Mouse (Mus musculus) adrenal gland, adult (tissue): Measurements from ENCODE around the gene Ubtd1.
"Not testable (repeated sequence)": the region's sequence is repeated elsewhere in the genome, so short reads cannot be mapped to it uniquely, and the experiment has no call there.

Experiments used
- DNase-seq, 2 experiments: peaks; one replicate each; pipeline ENCODE4 v3.0.0; 2022 to 2023; ENCODE audit warnings: low spot score in 1 of 2; ENCODE audit not compliant: inconsistent age in 2 of 2

The Ubtd1 gene

DNA sequence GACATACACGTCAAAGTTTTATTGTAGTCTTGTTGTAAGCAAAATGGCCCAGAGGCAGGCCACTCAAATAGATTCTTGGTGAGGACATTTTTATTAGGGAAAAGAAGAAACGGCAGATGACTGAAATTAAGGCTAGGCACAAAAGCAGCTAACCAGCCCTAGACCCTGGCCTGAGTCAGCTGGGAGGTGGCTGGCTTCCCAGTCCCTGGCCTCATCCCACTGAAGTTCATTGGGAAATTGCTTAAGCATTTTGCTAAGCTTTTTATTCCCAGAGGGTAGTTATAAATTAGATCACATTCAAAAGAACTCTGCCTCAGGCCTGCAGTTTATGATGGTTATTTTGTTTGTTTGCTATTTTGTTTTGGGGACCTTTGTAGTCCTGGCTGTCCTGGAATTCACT is 74.3 kb downstream of the Ubtd1 start:
- peak in 1 of 2 experiments; percentile 52 for DNase-seq

DNA sequence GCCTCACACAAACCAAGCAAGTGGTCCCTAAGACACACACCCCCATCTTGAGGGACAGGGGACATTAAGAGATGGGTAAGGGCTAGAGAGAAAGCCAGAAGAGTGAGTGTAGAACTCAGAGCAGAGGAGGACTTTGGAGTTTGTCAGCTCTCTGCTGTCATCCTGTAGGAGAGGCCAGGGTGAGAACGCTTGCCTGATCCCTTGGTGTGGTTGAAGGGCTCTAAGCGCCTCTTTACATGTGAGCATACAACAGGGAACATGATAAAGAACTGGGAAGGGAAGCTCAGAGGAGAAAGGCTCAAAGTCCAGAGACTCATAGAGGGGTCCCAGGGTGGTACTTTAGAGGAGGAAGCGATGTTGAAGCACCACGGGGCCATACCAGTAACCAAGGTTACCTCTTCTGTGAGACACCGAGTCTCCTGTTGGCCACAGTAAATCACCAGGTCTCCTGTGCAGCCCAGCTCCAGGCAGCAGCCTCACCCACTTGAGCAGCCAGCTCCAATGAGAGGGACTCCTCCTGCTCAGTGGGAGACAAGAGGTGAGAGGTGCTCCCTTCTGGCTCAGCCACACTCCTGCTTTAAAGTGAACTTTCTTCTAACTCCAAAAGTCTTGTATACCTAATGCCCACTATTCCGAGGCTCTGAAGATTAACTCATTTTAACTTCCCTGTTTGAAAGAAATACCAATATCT is 75.3 kb downstream of the Ubtd1 start:
- no peak for DNase-seq

DNA sequence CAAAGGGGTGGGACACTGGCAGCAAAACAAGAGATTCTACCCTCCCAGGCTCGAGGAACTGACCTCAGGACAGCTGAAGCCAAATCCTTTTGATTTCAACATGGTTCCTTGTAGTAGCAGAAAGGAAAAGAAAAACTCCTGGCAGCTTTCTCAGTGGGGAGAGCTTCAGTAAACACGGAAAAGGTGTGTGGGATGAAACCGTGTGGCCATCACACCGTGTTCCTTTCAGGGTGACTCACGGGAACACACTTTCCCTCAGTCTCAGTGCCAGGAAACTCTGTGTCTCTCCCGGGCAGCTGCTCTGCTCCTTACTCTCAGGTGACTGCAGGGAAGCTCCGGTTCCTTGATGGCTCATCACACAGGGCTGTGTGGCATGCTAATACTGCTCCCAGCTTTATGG is 76.9 kb downstream of the Ubtd1 start:
- peak; percentile 21 to 71 for DNase-seq

DNA sequence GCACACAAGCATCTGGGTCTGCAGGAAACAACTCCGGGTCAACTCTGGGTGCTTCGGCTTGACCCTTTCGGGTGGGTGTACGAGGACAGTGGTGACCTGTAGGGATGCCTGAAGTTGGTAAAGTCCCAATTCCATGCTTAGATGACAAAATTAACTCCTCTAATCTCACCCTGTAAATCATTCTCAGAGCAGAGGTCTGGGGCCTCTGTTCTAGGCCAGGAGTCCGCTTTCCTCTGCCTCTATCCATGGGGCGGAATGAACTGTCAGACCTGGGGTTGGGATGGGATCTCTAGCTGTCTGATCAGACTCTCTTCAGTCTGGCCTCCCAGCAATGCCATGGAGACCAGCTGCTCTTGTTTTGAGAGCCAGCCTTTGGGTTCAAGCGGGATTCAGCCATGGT is 79.9 kb downstream of the Ubtd1 start:
- DNase-seq, result no peak

DNA sequence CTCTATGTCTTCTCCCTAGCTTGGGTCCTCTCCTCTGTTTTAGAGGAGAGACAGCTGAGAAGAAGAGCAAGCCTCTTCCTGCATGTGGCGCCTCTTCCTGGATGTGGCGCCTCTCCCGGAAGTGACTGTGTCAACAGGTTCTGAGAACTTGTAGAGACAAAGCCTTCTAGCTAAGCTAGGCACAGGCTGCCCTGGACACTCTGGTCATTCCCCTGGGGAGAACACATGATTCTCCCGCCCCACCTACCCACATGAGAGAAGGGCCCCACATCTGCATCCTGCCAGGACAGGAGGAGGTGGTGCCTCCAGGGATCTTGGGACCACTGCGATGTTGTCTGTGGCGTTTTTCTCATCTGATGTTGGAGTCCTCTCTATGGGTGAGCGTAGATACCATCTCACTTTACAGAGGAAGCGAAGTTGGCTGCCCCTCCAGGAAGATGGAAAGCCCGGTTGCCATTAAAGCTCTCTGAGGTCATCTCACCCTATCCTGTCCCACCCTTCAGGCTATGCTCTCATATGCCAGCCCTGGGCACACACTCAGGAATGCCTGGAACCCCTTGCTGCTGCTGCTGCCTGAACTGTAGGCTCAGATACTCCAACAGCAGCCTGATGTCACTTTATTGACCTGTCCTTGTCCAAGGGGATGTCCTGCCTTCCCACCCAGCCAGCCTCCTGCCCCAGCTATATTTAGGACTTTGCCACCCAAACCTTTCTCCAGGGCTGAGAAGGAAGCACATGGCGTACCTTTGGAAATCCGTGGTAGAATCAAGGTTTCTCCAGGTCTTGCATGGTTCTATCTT is 87.1 kb downstream of the Ubtd1 start:
- DNase-seq, result no peak

DNA sequence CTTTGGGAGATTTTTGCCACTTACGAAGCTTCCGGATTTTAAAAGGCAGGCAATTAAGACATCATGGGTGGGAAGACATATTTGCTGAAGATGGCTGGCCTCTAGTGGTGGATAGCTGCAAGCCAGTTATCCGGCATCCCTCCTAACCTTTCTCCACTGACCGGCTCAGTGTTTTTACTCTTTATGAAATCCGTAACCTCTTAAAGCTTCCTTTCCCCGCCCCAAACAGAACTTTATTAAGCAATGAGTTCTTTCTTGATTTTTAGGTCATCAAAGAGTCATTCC is 87.6 kb downstream of the Ubtd1 start:
- peak in 1 of 2 experiments; percentile 82 for DNase-seq

DNA sequence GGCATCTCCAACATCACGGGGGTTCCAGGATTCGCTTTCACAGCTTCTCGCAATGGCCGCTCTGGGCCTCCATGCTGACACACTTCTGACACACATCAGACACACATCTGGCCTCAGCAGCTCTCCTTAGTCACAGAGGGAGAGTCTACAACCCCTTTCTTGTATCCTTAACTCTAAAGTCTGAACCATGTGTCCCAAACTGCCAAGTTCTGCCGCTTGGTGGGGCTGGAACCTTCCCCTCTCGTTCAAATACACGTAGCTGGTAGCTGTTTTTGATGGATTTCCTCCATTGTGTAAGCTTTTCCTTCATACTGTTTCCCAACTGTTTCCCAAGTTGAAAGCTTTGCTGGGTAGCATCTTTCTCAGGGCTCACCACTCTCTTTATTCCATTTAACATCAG is 89.7 kb downstream of the Ubtd1 start:
- peak in 1 of 2 experiments; percentile 54 for DNase-seq

DNA sequence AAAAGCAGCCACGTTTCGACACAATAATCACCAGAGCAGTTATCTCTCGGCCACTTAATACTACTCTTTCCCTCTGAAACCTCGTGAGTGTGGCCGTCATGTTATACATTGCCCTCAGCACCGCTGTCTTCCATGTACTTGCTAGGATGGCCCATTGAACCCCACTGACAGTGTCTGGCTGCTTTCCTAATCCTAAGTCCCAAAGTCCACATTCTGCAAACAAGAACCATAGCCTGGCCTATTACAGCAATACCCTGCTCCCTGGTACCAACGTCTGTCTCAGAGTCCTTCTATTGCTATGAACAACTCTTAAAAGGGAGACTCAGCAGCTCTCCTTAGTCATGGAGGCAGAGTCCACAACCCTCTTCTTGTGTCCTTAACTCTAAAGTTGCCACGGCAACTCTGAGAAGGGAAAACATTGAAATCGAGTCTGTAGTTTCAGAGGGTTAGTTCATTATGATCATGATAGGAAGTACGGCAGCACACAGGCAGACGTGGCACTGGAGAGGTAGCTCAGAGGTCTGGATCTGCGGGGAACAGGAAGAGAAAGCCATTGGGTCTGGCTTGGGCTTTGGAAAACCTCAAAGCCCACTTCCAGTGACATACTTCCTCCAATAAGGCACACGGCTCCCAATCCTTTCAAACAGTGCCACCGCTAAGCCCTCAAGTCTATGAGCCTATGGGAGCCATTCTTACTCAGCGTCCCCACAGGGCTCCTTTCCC is 90.5 kb downstream of the Ubtd1 start:
- peak in 1 of 2 experiments; percentile 40 for DNase-seq

DNA sequence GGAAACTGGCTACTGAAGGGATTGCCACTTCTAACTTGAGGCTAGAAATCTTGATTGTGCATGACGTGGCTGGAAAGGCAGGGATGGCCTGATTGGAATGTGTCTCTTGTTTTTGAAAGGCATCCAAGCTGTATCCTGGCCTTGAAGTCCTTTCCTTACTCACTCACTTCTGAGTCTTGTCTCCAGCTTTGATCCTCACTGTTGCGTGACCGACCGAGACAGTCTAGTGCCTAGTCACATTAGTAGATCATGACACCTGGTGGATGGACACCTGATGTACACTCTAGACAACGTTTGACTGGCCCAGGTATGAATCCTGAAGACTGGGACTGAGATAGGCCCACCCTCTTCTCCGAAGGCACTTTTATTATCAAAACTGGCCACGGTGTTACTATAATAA is 91.2 kb downstream of the Ubtd1 start:
- peak; percentile 70 to 86 for DNase-seq

DNA sequence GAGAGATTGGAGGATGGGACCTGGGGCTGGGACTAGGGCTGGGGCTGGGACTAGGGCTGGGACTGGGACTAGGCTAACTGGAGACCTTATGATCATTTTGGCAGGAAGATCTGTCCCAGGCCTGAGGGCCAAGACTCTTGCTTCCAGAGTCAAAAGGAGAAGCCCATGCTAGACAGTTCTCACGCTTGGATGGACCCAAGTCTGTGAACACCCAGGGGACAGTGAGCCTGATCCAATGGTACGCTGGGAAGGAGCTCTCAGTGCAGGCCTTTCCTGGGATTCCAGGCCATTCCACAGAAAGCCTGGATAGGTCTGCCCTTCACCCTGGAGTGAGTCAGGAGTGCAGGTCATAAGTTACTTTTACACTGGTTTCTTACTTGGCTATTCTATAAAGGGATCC is 93.5 kb downstream of the Ubtd1 start:
- peak in 1 of 2 experiments; percentile 66 for DNase-seq

DNA sequence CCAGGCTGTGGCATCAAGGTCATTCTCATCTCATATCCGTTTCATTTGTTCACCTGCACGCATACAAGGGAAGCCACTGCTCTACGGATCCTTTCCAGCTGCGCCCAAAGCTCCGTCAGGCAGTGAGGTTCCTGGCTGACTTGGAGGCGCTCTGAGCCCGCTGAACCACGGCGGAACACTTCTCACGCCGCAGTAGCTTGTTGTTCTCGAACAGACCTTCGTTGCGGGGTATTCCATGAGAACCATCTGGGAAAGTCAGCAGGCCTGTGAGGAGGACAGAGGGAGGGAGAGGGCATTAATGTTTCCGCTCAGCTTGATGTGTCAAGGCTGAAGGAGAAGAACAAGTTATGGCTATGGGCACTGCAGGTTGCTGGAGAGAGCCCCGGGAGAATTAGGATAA is 94.4 kb downstream of the Ubtd1 start:
- DNase-seq, result peak in 1 of 2 experiments; percentile 23

DNA sequence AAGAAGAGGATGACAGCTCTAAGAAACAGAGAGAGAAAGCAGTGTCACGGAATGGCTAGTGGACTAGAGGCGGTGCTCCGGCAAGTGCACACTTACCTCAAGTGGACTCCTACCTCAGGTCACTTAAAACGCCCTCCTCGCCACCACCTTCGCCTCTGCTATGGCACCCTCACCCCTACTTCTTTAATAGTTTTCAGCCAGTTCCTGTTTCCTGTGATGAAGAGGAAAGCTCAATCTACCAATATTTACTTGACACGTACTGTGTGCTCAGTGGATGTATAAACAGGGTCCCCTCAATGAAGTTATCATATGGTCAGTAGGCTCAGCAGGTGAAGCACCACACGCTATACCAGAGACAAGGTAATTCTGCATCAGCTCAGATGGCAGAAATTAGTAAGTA is 97.0 kb downstream of the Ubtd1 start:
- DNase-seq, result no peak

DNA sequence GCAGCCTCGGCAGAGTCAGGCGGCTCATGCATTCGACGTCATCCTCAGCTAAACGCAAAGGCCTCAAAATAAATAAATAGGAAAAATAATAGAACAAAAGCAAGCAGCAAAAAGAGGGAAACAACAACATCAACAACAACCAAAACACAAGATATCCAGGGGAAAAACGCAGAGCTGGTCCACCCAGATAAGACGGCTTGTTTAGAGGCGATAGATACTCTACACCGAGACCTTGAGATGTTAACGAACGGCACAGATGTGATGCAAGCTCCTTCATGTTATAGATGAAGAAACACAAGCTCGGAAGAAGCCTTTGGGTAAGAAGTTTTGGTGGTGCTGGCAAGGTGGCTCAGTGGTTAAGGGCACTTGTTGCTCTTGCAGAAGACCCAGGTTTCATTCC is 97.4 kb downstream of the Ubtd1 start:
- DNase-seq, result no peak

DNA sequence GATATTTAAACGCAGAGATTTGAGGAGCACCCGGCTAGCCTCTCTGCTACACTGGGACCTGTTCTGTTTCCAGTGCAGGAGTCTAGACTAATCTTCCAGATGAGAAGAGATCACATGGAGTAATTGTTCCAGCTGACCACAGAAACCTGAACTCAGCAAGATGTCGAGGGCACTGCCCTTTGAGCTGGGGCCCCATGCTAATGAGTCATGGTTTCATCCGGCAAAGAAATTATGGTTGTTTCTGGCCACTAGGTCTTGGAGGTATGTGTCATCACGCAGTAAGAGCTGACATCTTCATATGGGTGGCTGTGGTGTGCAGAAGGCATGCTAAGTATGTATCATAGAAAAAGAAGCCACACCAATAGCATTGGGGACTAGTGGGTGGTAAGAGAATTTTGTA is 98.4 kb downstream of the Ubtd1 start:
- peak; percentile 72 to 75 for DNase-seq

DNA sequence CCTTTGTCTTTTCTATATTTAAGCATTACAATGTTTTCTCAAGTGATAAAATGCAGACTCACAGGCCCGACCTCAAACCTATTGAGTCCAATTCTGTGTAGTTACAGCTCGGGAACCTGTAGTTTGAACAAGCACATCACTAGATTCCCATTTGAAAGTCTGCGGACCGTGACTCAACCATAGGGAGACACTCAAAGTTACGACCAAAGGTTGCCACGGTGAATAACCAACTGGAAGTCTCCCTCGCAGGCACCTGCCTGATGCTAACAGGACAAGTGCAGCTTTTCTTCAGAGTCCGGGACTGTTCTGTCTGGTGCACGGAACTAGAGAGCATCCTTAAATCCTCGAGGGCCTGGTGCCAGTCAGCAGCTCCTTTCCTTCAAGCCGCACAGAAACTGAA is 98.9 kb downstream of the Ubtd1 start:
- peak in 1 of 2 experiments; percentile 25 for DNase-seq

DNA sequence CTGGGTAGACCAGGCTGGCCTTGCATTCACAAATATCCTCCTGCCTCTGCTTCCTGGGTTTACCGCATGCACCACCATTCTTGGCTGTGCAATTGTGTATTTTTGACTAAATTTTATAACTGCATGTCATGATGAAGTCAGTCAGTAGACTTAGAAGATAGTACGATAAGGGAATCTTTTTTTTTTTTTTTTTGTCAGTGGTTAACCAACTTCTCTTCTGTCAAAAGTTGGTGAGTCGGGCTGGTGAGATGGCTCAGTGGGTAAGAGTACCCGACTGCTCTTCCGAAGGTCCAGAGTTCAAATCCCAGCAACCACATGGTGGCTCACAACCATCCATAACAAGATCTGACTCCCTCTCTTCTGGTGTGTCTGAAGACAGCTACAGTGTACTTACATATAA is 100.0 kb downstream of the Ubtd1 start:
- not testable (repeated sequence) for DNase-seq
